Mouse (Mus musculus): ENCODE results near the gene A530016L24Rik. TPM values are rescaled to one million over a fixed set of nuclear protein-coding genes. Genes with fewer than 3 reads are reported as not detected.

Gene A530016L24Rik
- polyA plus RNA-seq, 1 experiment from 2014 or later: not detected

GRCm38 (mm10) chr12:112518105-112518504, 28.9 kb downstream of the A530016L24Rik start:
- Histone ChIP-seq H3K9ac (replicated peaks) (no peak overlapping the region), H3K4me3 (ENCODE audit: low read depth, low read length) (no peak overlapping the region), H3K4me2 (ENCODE audit: low read depth, low read length) (no peak overlapping the region), H3K36me3 (replicated peaks; ENCODE audit: insufficient read depth, low read length) (no peaks in the 10 kb centered on the region), H3K27ac (ENCODE audit: low read depth) (no peak overlapping the region), H3K9me3 (ENCODE audit: low read length) (no peaks in the 10 kb centered on the region), H3K27me3 (ENCODE audit: insufficient read depth, low read length) (no peaks in the 10 kb centered on the region), H3K4me1 (ENCODE audit: insufficient read depth) (no peaks in the 10 kb centered on the region)
- DNase-seq (no peak), ATAC-seq (peak; percentile 79)
- 27% methylated on average over 4 of the region's 4 CpGs for WGBS (ENCODE audit: insufficient replicate concordance)
- 0 out of 2 replicates have a peak, but pooled peaks have one; percentile 14 for TF ChIP-seq EP300 (IDR thresholded peaks at IDR 0.05; ENCODE audit: low read depth)
- TF ChIP-seq CTCF (IDR thresholded peaks at IDR 0.05; ENCODE audit: low read depth): no peak

- H3K9me3 ChIP-seq (ENCODE audit: low read length): no peaks in the 10 kb centered on the region
- H3K4me3 ChIP-seq (ENCODE audit: low read depth, low read length): no peak overlapping the region
- H3K36me3 ChIP-seq (replicated peaks; ENCODE audit: insufficient read depth, low read length): no peaks in the 10 kb centered on the region
- DNase-seq (no peak), ATAC-seq (no peak)
- TF ChIP-seq EP300 (IDR thresholded peaks at IDR 0.05; ENCODE audit: low read depth) (no peak), CTCF (IDR thresholded peaks at IDR 0.05; ENCODE audit: low read depth) (no peak)
- H3K4me1 ChIP-seq (ENCODE audit: insufficient read depth): no peaks in the 10 kb centered on the region
- no peak overlapping the region for H3K27ac ChIP-seq (ENCODE audit: low read depth)
- H3K9ac ChIP-seq (replicated peaks): no peak overlapping the region
- no peaks in the 10 kb centered on the region for H3K27me3 ChIP-seq (ENCODE audit: insufficient read depth, low read length)
- WGBS (ENCODE audit: insufficient replicate concordance): 63% methylated on average over 4 of the region's 4 CpGs
- H3K4me2 ChIP-seq (ENCODE audit: low read depth, low read length): no peak overlapping the region
Observed at GRCm38 (mm10) chr12:112533758-112534157, 44.5 kb downstream of the A530016L24Rik start.

DNA sequence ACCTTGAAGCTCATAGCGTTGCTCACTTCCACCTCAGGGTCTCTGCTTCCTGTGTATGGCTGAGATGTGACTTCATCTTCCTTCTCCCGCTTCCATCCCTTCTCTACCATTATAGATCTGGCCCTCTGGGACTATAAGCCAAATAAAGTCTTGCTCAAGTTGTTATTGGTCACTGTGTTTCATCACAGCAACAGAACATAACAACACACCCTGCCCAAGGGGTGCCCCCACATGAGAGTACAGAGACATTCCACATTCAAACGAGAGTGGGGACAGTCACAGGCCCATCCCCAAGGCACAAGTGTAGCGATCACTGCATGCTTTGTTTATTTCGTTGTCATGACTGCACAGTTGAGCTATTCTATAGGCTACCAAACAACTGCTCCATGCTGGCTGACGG, 48.0 kb downstream of the A530016L24Rik start:
- no peak for ATAC-seq
- Histone ChIP-seq H3K4me2 (ENCODE audit: low read depth, low read length) (no peak overlapping the region), H3K27me3 (ENCODE audit: insufficient read depth, low read length) (no peaks in the 10 kb centered on the region), H3K9ac (replicated peaks) (no peak overlapping the region), H3K27ac (ENCODE audit: low read depth) (no peak overlapping the region), H3K4me1 (ENCODE audit: insufficient read depth) (no peaks in the 10 kb centered on the region), H3K9me3 (ENCODE audit: low read length) (no peaks in the 10 kb centered on the region), H3K4me3 (ENCODE audit: low read depth, low read length) (no peak overlapping the region), H3K36me3 (replicated peaks; ENCODE audit: insufficient read depth, low read length) (no peaks in the 10 kb centered on the region)
- WGBS (ENCODE audit: insufficient replicate concordance): 72% methylated on average over 6 of the region's 6 CpGs
- no peak for DNase-seq
- no peak for TF ChIP-seq EP300 (IDR thresholded peaks at IDR 0.05; ENCODE audit: low read depth)
- no peak for TF ChIP-seq CTCF (IDR thresholded peaks at IDR 0.05; ENCODE audit: low read depth)

- Histone ChIP-seq H3K4me2 (ENCODE audit: low read depth, low read length) (no peak overlapping the region), H3K27ac (ENCODE audit: low read depth) (no peak overlapping the region), H3K4me1 (ENCODE audit: insufficient read depth) (no peaks in the 10 kb centered on the region; the same call in 1 of the 2 replicates), H3K36me3 (replicated peaks; ENCODE audit: insufficient read depth, low read length) (no peaks in the 10 kb centered on the region), H3K9ac (replicated peaks) (no peak overlapping the region), H3K9me3 (ENCODE audit: low read length) (no peaks in the 10 kb centered on the region), H3K4me3 (ENCODE audit: low read depth, low read length) (no peak overlapping the region), H3K27me3 (ENCODE audit: insufficient read depth, low read length) (no peaks in the 10 kb centered on the region)
- 66% methylated on average over 9 of the region's 9 CpGs for WGBS (ENCODE audit: insufficient replicate concordance)
- ATAC-seq (no peak), DNase-seq (no peak)
- TF ChIP-seq CTCF (IDR thresholded peaks at IDR 0.05; ENCODE audit: low read depth): no peak
- TF ChIP-seq EP300 (IDR thresholded peaks at IDR 0.05; ENCODE audit: low read depth): no peak
Observed at GRCm38 (mm10) chr12:112538356-112538755, 49.1 kb downstream of the A530016L24Rik start.

DNA sequence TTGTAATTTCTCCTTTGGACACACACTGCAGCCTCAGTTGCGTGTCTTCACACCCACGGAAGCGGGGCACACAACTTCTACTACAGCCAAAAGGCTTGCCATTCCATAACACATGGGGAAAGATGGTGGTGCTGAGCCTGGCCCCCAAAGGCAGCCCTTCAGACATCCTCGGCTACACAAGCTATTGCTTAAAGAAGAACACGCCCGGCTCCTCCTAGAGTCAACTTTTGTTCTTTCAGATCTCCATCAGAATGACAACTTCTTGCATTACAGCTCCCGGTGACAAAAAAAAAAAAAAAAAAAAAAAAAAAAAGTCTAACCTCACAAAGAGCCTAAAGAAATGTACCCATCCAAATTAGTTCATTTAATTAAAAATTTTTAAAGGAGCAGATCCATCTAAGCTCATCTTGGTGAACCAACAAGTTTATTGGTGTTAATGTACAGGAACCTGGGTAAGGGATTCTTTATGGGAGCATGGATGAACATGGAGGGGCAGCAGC, 50.3 kb downstream of the A530016L24Rik start:
- 82% methylated on average over 7 of the region's 7 CpGs for WGBS (ENCODE audit: insufficient replicate concordance)
- Histone ChIP-seq H3K9ac (replicated peaks) (no peak overlapping the region), H3K36me3 (replicated peaks; ENCODE audit: insufficient read depth, low read length) (no peaks in the 10 kb centered on the region), H3K4me2 (ENCODE audit: low read depth, low read length) (no peak overlapping the region), H3K27me3 (ENCODE audit: insufficient read depth, low read length) (no peaks in the 10 kb centered on the region), H3K9me3 (ENCODE audit: low read length) (no peaks in the 10 kb centered on the region), H3K27ac (ENCODE audit: low read depth) (no peak overlapping the region), H3K4me3 (ENCODE audit: low read depth, low read length) (no peak overlapping the region), H3K4me1 (ENCODE audit: insufficient read depth) (no peaks in the 10 kb centered on the region; the same call in 1 of the 2 replicates)
- ATAC-seq (no peak), DNase-seq (no peak)
- TF ChIP-seq CTCF (IDR thresholded peaks at IDR 0.05; ENCODE audit: low read depth) (no peak), EP300 (IDR thresholded peaks at IDR 0.05; ENCODE audit: low read depth) (no peak)

DNA sequence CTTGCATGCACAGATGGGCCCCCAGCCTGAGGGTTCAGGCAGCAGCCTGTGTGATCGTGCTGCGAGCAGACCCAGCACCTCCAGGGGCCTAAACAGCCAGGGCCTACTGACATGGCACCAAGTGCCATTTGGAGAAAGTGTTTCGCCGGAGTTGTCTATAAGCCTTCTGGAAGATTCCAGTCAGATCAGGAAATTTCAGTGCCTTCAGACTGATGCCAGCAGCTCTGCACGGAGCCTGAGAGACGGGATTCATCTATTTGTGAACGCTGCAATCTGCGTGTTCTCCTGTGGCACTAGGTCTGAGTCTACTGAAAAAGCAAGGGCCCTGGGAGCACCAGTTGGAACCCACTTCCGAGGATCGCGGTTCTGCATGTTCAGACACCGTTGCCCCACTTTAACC, 51.1 kb downstream of the A530016L24Rik start:
- Histone ChIP-seq H3K27ac (ENCODE audit: low read depth) (no peak overlapping the region), H3K4me2 (ENCODE audit: low read depth, low read length) (no peak overlapping the region), H3K4me1 (ENCODE audit: insufficient read depth) (no peaks in the 10 kb centered on the region; the same call in 1 of the 2 replicates), H3K27me3 (ENCODE audit: insufficient read depth, low read length) (no peaks in the 10 kb centered on the region), H3K4me3 (ENCODE audit: low read depth, low read length) (no peak overlapping the region), H3K9ac (replicated peaks) (no peak overlapping the region), H3K9me3 (ENCODE audit: low read length) (no peaks in the 10 kb centered on the region), H3K36me3 (replicated peaks; ENCODE audit: insufficient read depth, low read length) (no peaks in the 10 kb centered on the region)
- ATAC-seq (no peak), DNase-seq (no peak)
- TF ChIP-seq EP300 (IDR thresholded peaks at IDR 0.05; ENCODE audit: low read depth) (no peak), CTCF (IDR thresholded peaks at IDR 0.05; ENCODE audit: low read depth) (no peak)
- WGBS (ENCODE audit: insufficient replicate concordance): 89% methylated on average over 12 of the region's 12 CpGs
